Comparison of ENCODE assay signal across 26 mouse cellular contexts in the genomic region with DNA sequence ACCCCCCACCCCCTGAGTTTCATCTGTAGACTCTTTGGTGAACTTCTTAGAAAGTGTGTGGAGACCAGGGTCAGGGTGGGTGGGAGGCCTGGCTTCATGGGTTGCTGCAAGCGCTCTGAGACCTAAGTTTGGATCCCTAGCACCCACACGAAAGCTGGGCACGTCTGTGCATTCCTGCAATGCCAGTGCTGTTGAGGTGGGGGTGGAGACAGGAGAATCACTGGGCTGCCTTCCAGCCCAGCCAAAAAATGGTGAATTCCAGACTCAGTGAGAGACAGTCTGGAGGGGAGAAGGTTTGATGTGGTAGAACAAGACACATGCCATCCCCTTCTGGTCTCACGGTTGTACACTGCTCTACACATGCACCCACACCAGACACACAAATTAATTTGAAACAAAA.
DNase-seq lines count a peak whose midpoint lies in the region; ATAC-seq lines count a peak whose summit lies in the region.
"Had no signal": no experiment of that assay in that cellular context is flagged by ENCODE, and none has a peak within 500 bp of the region (broad histone marks: within the 10 kb centered on the region; RNA-seq: fewer than 3 reads in every experiment).

No protein-coding gene starts in this region.

- no peak for ATAC-seq in liver, embryonic 12.5 days
- ATAC-seq: liver, postnatal 0 days; midbrain, embryonic 13.5 days had no signal

- H3K4me3 ChIP-seq in liver, embryonic 12.5 days: no peak overlapping the region
- H3K4me3 ChIP-seq: embryonic facial prominence, embryonic 10.5 days; forebrain, embryonic 12.5 days; gastrocnemius, adult 2 months; hindbrain, embryonic 12.5 days; midbrain, embryonic 13.5 days; neural tube, embryonic 13.5 days had no signal

- no peak overlapping the region for H3K9ac ChIP-seq in liver, embryonic 12.5 days
- H3K9ac ChIP-seq: forebrain, embryonic 12.5 days; hindbrain, embryonic 12.5 days; liver, postnatal 0 days; midbrain, embryonic 13.5 days; neural tube, embryonic 13.5 days had no signal

- DNase-seq in frontal cortex, postnatal 36 days (ENCODE audit: low spot score in 2 of 2): peak; percentile 57 to 65
- DNase-seq in frontal cortex, postnatal 25 days (ENCODE audit: low spot score in 2 of 2): no peak
- DNase-seq in 3T3-L1 (ENCODE audit: low read depth, low spot score): peak; percentile 39
- peak; percentile 33 to 45 for DNase-seq in layer of hippocampus, adult 8-10 months (ENCODE audit: low spot score in 2 of 2)
- peak; percentile 43 to 68 for DNase-seq in left cerebral cortex, postnatal 36 days (ENCODE audit: low spot score in 2 of 2)
- no peak for DNase-seq in cerebellum, postnatal 25 days
- DNase-seq in retina, embryonic 14.5 days (ENCODE audit: low spot score): no peak
- DNase-seq: adrenal gland, postnatal 36 days; cerebellum, adult 2 months; gastrocnemius, adult 2 months; heart, postnatal 10 days; kidney, adult 8-10 months; kidney, postnatal 14 days; liver; liver, postnatal 0 days; lung, postnatal 10 days; spleen, adult 18-20 months; thymus, adult 18-20 months had no signal

- 73% methylated on average over 4 of the region's 4 CpGs for WGBS in liver, embryonic 12.5 days (ENCODE audit: insufficient replicate concordance)

- H3K4me2 ChIP-seq in liver, embryonic 12.5 days: no peak overlapping the region
- H3K4me2 ChIP-seq: forebrain, embryonic 12.5 days; heart, embryonic 11.5 days; hindbrain, embryonic 12.5 days; midbrain, embryonic 13.5 days; neural tube, embryonic 13.5 days had no signal

- no peaks in the 10 kb centered on the region for H3K9me3 ChIP-seq in liver, embryonic 12.5 days (replicated peaks)
- H3K9me3 ChIP-seq: embryonic facial prominence, embryonic 10.5 days; forebrain, embryonic 12.5 days; hindbrain, embryonic 12.5 days; midbrain, embryonic 13.5 days; neural tube, embryonic 13.5 days had no signal

- H3K36me3 ChIP-seq in liver, embryonic 12.5 days: no peaks in the 10 kb centered on the region
- H3K36me3 ChIP-seq: embryonic facial prominence, embryonic 10.5 days; forebrain, embryonic 12.5 days; hindbrain, embryonic 12.5 days; midbrain, embryonic 13.5 days; neural tube, embryonic 13.5 days had no signal

- H3K27ac ChIP-seq in liver, embryonic 12.5 days: no peak overlapping the region
- H3K27ac ChIP-seq: embryonic facial prominence, embryonic 10.5 days; forebrain, embryonic 12.5 days; gastrocnemius, adult 2 months; hindbrain, embryonic 12.5 days; midbrain, embryonic 13.5 days; neural tube, embryonic 13.5 days had no signal

- peaks cover 25% of the 10 kb centered on the region for H3K4me1 ChIP-seq in liver, embryonic 12.5 days

- H3K27me3 ChIP-seq in liver, embryonic 12.5 days (replicated peaks): peaks cover 9% of the 10 kb centered on the region; the same call in 1 of the 2 replicates
- H3K27me3 ChIP-seq: CH12.LX; forebrain, embryonic 12.5 days; neural tube, embryonic 13.5 days had no signal

- intact Hi-C loops in left cerebral cortex, postnatal 36 days (cut with DNase I): loop anchor here (2.0 kb wide), 1 partner anchor 111 kb away; no protein-coding TSS in a partner anchor

Comparison
In these comparisons a context has a peak if more than half of its experiments do, and no peak if none do; other contexts are left out.
1. DNase-seq: peak in frontal cortex, postnatal 36 days (2 of 2), 3T3-L1 (single experiment), layer of hippocampus, adult 8-10 months (2 of 2) and left cerebral cortex, postnatal 36 days (2 of 2); none in frontal cortex, postnatal 25 days (0 of 2), cerebellum, postnatal 25 days (0 of 2) and retina, embryonic 14.5 days (single experiment).